Mouse (Mus musculus) c-Kit-positive CD71-negative TER-119-negative erythroid progenitor cells, embryonic 14.5 days (primary cell): Measurements from ENCODE around the gene Sema6d.

Source experiments
- DNase-seq: peaks from one replicate; pipeline ENCODE4 v3.0.0-alpha.2; 2013; ENCODE audit warnings: low read depth

The Sema6d gene

DNA sequence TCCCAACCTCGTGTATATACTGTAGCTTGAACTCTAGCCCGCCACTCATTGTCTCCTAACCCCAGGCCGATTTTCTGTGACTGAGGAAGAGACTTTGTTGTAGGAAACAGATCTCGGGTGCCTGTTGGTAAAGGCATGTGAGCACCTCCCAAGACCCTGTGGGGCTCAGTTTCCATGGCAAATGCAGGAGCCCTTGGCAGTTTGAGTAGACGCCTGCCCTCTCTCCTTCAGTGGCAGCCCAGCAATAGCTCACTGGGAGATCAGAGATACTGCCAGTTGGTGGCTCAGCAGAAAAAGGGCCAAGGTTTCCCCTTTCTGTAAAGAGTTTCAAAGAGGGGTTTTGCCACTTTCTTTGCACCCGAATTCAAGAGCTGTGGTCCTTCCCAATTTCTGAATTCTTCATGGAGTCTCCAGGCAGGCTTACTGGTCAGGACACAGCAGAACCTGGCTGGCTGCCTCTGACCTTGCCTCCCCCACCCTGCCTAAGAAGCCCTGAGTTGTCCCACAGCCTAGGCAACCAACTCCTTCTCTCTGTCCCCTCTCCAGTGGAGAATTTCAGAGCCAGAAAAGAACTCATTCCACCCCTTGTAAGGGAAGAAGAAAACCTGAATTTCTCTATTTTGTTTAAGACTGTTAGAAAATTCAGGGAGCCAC, 312.1 kb downstream of the Sema6d start:
- DNase-seq: no peak

DNA sequence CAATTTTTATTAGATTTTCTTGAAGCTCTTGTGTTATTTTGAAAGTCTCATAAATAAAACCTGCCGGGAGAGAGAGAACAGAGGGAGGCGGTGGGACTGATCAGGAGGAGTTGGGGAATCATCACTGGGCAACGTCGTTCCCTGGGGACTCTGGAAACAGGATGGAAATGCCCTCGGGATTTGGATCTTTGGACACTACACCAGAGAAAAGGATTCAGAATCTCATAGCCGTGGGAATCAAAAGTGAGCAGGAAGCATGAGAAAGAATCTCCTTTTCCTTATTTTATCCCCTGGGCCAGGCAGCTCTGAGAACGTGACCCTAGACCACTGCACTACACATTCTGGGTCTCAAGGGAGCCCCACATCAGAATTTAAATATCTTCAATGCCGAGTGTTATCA, 313.8 kb downstream of the Sema6d start:
- no peak for DNase-seq

DNA sequence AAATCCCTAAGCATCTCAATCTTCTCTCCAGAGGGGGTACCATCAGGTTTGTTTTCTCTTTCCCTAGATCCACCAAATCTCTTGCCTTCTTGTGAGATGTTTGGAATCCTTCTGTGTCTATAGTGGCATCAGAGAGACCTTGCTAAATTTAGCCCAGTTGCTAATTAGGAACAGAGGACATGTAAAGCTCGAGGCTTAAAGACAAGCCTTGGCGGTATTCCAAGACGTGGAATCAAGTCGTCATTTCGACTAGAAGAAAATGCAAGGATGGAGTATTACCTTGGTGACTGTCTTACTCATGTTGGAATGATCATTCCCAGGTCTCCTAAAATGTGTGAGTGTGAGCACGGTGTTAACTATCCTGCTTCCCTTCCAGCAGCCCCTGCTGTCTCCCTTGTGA, 314.2 kb downstream of the Sema6d start:
- no peak for DNase-seq

DNA sequence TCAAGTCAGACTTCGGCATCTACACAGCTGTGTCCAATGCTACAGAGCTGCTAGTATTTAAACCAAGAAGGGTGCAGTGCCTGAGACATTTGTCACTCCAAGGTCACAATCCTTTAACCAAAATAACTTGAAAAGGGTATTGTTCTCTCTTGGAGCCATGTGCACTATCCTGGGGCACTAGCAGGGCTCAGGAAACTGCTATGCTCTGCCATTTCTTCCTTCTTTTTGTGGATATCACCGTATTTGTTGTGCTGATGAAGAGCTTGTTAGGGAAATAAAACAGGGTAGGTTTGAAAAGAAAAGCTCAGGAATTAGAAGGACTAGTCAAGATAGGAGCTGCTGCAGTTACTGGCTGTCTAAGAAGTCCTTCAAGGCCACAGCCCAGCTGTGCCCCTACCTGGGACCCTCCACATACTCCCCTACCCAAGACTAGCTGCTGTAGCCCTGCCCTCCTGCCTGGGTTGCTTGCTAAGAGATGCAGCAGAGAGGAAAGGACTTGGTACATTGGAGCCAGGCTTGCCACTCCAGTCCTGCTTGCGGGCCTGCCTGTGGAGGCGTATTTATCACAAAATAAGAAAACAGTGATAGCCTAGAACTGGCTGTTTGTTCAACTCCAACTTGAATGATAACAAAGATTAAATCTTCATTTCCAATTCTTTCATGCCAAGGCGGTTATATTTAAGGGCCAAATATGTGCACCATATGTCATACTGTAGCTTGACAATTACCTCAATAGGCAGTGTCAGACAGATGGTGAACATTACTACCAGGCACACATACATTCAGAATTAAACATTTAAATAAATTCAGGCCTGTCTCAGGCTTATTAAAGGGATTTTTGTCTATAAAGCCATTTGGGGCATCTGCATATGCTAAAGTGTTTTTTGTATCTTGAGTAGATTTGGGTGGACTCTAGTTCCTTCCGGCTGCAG, 315.1 kb downstream of the Sema6d start:
- DNase-seq: no peak

DNA sequence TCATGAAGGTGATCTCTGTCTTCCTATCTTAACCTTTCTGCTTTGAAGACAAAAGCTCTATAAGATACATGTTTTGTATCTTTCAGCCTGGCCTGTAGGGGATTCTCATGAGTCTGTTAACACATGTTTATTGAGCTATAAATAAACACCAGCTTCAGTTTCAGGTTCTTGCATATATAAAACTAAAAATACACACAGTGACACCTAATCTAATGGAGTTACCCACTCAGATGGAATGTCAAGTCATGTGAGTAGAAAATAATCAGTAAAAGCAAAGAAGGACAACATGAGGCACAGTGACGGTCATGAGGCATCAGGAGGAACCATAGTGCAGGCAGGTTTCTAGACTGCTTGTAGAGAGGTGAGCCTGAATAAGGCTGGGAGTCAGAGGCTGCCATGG, 319.2 kb downstream of the Sema6d start:
- no peak for DNase-seq

DNA sequence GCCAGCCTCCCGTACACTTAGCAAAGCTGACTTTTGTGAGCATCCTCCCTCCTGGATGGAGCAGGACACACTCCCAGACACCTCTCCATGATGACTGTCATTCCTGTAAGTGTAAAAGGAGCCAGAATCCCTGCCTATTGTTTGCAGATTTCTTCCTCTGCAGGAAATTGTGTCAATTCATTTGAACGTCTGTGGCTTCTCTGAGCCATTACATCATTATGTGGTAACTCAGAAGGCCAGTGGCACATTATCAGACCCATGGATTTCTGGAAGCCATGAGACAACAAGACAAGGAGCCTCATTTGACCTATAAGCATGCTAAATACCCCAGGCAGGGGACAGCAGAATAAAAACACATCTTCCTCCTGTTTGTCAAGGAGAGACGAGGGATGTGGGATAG, 327.0 kb downstream of the Sema6d start:
- DNase-seq: no peak

DNA sequence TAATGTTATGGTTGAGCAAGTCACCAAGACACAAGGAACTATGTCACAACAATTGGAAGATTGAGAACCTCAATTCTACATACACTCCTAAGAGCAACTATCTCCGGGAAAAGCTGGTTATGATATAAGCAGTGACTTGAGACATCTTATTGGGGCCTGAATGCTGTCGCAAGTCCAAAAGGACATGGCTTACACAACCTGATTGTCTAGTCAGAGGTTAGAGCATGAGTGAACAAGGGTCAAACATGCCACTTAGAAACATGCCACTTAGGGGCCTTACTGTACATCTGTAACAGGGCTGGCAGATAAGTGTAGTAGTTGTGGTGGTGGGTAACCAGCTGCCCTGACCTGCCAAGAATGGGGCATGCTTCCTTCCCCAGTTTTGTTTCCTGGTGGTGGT, 328.6 kb downstream of the Sema6d start:
- DNase-seq: no peak

DNA sequence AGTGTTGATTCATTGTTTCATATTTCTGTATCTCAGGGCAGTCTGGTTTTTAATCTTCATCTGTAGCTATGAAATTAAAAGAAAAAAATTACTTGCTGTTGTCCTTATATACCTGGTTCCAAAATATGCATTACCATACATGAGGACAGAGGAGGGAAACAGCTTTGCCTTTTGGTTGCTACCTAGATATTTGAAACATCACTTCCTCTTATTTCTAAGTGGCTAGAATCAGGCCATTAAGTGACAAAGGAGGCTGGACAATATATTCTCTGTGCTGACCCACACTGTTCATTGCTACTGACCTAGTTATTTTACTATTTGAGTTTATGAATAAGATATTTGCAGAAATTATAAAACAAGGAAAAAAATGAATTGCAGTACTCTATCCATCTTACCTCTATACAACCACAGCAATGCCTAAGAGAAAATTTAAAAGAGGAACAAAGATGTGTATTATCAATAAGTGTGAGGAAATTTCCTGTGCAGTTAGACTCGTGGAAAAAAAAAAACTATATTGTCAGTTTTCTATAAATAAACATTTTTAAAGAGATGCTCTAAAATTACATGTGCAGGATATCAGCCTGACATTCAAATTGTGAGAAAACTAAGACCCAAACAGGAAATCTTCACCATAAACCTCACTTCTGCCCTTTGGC, 330.5 kb downstream of the Sema6d start:
- DNase-seq: no peak

DNA sequence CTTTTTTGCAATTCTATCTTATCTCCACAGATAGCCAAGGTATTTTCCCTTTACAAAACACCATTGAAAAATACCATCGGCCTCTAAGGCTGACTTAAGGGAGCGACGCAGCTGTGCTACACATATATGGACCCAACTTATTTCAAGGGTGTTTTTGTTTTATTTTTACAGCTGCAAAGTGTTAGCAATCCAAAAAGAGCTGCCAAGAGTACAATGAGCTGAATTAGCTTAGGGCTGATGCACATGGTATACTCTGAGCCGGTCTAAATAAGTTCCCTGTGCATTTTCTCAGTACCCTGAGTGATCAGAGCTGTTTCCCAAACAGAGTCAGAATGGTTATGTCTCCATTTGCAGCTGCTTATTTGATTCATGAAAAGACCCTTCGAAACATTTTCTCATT, 340.0 kb downstream of the Sema6d start:
- no peak for DNase-seq

DNA sequence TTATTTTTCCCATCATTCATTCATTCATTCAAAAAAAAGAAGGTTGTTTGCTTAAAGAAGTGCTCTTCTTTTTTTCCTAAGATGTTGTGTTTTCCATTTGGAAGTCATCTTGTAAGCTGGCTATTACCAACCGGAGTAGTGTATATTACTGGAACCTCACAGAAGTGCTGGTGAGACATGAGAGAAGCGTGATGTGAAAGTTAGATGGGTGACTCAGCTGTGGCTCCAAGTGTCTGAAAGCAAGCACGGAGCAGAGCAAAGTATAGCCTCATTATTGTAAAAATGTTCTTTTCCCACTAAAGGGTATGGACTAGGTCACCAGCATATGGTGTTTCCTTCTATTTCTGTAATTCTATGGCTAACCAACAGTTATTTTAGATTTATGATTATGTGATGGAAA, 340.9 kb downstream of the Sema6d start:
- DNase-seq: no peak

DNA sequence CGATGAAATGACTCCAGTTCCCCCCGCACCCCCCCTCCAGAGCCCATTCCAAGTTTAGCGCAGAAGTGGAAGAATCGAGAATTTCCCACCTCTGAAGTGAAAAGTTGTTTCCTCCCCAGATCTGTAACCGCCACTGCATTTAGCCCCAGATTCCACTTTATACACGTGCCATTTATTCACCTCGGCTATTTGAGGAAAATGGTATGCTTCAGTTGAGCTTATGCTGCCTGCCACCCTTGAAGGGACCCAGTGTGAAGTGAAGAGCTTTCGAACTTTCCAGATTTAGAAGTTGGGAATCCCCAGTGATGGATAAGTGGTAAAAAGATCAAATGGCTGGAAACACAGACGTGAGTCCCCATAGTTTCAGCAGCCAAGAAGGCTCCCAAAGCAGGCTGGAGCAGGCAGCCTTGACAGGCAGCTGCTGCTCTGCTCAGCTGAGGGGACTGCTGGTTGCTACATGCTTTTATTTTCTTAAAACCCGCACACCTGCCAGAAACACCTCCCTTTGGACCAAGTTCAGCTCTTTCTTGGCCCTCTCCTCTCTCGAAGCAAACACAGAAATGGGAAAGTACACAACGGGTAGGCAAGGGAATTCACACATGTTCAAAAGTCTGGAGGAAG, 345.7 kb downstream of the Sema6d start:
- DNase-seq: no peak

DNA sequence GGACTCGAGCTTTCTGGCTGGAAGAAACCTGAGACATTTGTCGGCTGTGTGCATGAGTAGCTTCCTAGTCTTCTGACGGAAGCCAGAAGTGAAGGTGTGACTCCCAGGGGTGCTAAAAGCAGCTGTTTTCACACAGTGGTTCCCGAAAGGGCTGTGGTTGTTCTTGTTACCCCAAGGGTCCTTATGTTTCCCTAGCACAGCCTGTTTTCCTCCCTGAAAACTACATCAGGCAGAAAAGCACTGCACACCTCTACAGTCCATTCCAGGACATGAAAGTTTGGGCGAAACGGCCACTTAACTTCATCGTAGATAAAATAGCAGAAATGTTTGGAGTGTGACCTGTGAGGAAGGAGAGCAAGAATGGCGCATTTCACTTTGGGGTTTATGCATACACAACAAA, 346.9 kb downstream of the Sema6d start:
- DNase-seq: no peak

DNA sequence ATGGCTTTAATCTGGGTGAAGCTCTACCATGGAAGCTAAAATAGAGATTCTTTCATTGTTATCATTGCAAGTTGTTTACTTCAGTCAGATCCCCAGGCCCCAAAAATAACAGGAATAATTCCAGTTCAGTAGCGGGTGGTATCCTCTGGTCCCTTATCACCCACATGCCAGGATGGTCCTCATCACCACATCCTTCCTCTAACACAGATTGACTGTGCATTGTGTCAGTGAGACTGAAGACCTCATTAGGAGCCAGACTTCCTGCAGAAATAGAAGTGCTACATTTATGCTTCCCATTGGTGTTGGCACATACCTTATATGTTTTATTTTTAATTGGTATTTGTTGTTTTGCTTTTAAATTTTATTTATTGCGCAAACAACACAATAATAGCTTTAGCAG, 354.4 kb downstream of the Sema6d start:
- DNase-seq: no peak

DNA sequence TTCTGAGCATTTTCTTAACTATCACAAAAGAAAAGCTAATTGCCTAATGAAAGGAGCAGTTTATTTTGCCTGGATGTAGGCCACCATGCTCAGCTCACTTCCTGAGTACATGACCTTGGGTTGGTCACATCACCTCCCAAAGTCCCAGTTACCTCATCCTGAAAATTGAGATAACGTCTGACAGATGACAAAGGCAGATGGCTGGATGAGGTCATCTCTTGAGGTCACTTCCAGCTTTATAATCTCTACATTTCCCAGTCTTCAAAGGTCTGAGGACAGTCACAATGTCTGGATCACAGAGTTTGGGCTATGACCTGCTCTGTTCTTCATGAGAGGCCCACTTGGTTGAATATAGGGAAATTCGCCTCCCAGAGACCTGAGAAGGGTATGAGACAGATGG, 366.1 kb downstream of the Sema6d start:
- DNase-seq: no peak

DNA sequence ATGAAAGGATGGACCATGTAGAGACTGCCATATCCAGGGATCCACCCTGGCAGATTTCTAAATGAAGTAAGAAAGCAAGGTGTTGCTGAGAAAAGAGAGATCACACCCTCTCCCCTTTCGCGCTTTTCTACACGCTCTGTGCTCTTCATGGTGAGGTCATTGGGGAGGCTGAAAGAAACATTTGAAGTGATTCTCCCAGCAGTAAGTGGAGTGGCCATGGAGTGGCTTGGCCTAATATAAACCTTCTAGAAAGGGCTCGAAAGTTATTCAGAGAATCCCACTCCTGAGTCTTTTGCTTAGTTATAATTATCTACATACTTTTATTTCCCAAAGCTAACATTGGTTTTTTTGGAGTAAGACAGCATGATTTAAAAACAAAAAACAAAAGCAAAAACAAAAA, 367.2 kb downstream of the Sema6d start:
- no peak for DNase-seq

DNA sequence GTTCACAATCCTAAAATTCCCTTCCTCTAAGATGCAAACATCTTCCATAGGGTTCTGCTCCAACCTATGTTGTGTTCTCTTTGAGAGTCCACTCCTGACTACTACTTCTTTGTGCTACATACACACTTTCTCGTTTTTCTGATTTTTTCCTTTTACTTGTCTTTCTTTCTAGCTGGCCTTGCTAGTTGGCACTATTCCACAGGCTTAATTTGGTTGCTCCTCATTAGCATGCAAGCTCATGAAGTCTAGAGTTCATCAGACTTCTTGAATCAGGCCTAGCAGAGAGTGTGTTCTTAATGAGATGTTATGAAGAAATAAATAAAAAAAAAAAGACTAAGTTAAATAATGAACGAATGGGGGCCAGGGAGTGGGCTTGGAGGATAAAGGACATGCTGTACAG, 368.3 kb downstream of the Sema6d start:
- DNase-seq: no peak

DNA sequence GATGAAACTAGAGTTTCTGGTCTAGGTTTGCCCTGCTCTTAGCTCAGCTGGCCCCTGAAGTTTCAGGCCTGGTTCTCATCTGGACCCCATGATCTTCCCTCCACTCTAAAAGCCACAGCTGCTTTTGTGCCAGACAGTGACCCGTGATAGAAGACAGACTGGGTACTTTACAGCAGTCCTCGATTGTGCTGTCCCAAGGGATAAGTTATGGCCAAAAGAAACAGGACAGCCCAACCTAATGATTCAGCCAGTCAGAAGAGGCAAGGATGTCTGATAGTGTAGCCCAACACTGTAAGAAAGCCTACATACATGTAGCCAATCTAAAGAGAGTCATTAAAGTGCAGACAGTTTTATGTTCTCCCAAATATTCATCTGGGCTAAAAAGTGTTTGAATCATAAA, 371.2 kb downstream of the Sema6d start:
- no peak for DNase-seq

DNA sequence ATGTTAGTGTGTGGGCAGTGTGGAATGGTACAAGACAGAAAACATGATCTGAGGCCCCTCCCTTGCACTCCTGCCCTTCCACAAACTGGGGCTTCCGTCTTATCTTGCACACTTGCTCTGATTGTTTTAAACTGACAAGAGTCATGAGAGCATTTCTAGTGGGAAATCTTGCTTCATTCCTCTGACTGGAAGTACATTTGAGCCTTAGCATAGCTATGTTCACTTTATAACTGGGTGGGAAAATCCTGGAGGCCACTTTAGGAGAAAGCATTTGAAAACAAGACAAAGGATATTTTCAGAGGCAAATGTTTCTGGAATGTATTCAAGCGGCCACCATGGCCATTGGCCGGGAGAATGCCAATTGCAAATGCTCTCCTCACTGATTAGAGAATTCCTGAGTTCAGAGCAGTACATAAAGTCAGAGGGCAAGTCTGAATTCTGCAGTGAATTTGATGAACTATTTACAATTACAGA, 371.6 kb downstream of the Sema6d start:
- no peak for DNase-seq

DNA sequence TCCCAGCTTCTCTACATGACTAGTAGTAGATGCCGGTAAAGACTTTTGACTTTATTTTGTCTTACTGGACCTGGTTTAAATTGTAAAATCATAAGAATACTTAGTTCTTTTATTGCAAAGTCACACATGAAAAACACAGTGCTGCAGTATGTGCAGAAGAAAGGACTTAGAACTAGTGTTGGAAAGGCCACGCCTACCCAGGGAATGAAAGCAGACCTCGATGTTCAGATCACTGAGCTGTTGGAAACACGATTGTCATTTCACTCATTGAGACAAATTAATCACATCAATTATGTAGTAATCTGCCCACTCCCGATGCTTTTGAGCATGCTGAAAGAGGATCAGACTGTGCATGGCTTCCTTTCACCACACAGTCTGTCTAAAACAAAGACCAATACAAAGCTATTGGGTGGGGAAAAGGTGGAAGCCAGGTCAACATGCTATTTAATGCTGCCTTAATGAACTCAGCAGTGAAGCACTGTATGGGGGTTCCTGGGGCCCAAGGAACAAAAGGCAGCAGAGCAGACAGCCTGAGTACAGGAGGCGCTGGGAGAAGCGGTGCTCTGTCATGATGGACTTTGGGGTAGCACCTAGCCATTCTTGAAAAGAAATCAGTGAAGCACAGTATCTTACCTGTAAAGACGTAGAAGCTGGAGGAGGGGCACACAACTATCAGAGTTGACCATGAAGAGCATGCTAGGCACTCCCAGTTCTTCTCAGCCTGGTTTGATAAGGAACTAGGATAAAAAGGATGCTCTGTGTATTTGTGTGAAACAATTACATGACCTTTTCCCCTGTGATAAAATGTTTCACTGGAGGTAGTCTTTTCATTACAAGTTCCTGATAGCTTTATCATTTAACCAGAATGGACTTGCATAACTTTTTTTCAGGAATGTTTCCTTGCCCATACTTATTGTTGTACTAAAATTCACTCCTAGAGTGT, 375.5 kb downstream of the Sema6d start:
- DNase-seq: no peak

DNA sequence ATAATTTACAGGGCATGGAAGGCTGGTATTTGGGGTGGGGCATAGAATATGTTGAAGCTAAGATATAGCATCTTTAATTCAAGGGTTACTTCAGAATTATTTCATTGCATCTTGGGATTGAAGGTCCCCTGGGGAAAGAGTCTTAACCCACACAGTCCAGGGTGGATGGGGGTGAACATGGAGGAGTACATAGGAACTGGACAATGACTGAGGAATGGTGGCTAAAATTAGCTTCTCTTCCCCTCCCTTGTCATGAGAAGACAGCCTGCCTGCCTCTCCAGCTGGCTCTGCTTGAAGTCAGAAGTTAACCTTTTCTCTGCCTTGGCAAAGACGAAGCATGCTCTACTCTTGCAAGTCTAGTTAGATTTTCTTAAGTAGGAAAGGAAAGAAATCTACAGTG, 377.7 kb downstream of the Sema6d start:
- DNase-seq: no peak

DNA sequence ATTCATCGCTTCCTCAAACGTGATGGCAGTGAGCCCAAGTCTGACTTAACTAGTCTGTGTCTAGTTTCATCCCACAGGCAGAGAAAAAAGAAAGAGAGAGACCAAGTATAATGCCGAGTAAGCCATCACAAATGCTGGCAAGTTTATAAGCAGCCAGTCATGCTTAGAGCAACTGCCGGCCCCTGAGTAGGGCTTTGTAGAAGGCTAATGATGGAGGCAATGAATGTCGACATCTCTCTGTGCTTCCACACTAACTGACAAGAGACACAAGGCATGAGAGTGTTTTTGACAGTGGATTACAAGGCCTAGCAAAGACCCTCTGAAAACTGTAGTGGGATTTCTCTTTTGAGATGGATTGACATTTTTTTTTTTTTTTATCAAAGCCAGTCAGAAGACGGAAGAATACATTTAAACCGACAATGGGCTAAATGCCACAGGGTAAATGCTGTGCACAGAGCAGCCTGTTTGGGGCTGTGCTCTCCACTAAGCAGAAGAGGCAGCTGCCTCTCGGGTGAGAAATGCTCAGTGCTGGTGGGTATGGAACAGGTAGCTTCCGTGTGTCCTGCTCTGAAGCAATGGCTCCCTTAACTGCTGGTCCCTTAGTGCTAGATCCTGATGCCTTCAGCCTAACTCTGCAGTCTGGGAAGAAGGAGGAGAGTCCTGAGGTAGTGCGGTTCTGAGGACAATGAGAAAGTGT, 380.7 kb downstream of the Sema6d start:
- DNase-seq: no peak
